Mouse (Mus musculus) kidney, embryonic 15.5 days (tissue): ENCODE data around the gene Thbs2. TPM values are rescaled to one million over a fixed set of nuclear protein-coding genes. Genes with fewer than 3 reads are reported as not detected.

ENCODE experiments used
- ATAC-seq: fragments of 200-750 bp; cut with Nextera tagmentation; replicated peaks from 2 replicates; pipeline ENCODE4 v1.8.0; 2017; ENCODE audit warnings: moderate TSS enrichment; ENCODE audit not compliant: low FRiP score
- H3K27ac ChIP-seq: fragments of 300-500 bp; sonication (generic); 2 replicates; pipeline ENCODE4 v1.5.1; 2015; ENCODE audit warnings: mild to moderate bottlenecking, inconsistent platforms
- H3K27me3 ChIP-seq: fragments of 300-500 bp; sonication (generic); 2 replicates; pipeline ENCODE4 v1.6.1; 2015; ENCODE audit warnings: inconsistent platforms
- H3K36me3 ChIP-seq: fragments of 300-500 bp; sonication (generic); 2 replicates; pipeline ENCODE4 v1.6.1; 2015; ENCODE audit warnings: inconsistent platforms
- H3K4me1 ChIP-seq: fragments of 300-500 bp; sonication (generic); 2 replicates; pipeline ENCODE4 v1.6.1; 2015; ENCODE audit warnings: inconsistent platforms
- H3K4me2 ChIP-seq: fragments of 300-500 bp; sonication (generic); 2 replicates; pipeline ENCODE4 v1.6.1; 2015; ENCODE audit warnings: moderate library complexity, mild to moderate bottlenecking, inconsistent platforms
- H3K4me3 ChIP-seq: fragments of 300-500 bp; sonication (generic); replicated peaks from 2 replicates; pipeline ENCODE4 v1.5.1; 2015; ENCODE audit warnings: mild to moderate bottlenecking, inconsistent platforms
- H3K9ac ChIP-seq: fragments of 300-500 bp; sonication (generic); 2 replicates; pipeline ENCODE4 v1.6.1; 2015; ENCODE audit warnings: mild to moderate bottlenecking, inconsistent platforms
- H3K9me3 ChIP-seq: fragments of 300-500 bp; sonication (generic); replicated peaks from 2 replicates; pipeline ENCODE4 v1.6.1; 2016; ENCODE audit warnings: inconsistent platforms
- WGBS: fragments of 180-500 bp; shearing (Covaris S2); methylation state at CpG from one replicate; pipeline ENCODE4 v1.1.7; 2015; ENCODE audit warnings: mixed read lengths; 5-methylcytosine and 5-hydroxymethylcytosine counted together
- polyA plus RNA-seq: library from polyadenylated mRNA; unstranded; fragments of >200 nt; fragmentation: Nextera tagmentation; extraction: Ambion mirVana; gene quantifications from 2 replicates; pipeline ENCODE4 v1.2.1, GENCODE M21; 2015

The Thbs2 gene
- 24.0 and 25.5 TPM in 2 replicates for polyA plus RNA-seq

DNA sequence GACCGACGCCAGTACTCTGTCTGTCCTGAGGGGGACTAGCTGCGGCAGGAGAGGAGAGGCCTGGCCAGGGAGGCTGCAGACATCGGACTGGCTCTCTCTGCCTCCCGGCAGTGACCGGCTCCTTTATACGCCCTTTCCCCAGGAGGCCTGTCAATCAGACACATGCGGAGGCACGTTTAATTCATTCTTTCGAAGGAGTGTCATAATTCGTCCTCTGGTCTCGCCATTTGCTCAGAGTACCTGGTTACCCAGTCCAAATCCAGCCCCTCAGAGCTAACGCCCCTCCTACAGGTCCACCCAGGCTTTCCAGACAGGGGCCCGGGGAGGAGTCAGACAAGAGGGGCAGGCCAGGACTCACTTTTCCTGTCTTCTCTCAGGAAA is at the start of gene Thbs2:
Thbs2 (minus strand) TSS at position 242 of the 381 bp plus-strand sequence.
- H3K9me3 ChIP-seq, result no peaks in the 10 kb centered on the region
- H3K4me2 ChIP-seq, result peak within 1 kb of the TSS; percentile 62
- WGBS, result 3% methylated on average over 14 of the region's 14 CpGs
- 0 out of 2 replicates have a peak within 1 kb of the TSS, but pooled peaks have one; percentile 24 for H3K9ac ChIP-seq
- H3K4me1 ChIP-seq, result peaks cover 11% of the 10 kb centered on the region
- no peaks in the 10 kb centered on the region for H3K27me3 ChIP-seq
- H3K4me3 ChIP-seq, result peak within 1 kb of the TSS; percentile 42
- 0 out of 2 replicates have a peak within 1 kb of the TSS, but pooled peaks have one; percentile 11 for H3K27ac ChIP-seq
- H3K36me3 ChIP-seq, result no peaks in the 10 kb centered on the region
- peak; percentile 92 for ATAC-seq

DNA sequence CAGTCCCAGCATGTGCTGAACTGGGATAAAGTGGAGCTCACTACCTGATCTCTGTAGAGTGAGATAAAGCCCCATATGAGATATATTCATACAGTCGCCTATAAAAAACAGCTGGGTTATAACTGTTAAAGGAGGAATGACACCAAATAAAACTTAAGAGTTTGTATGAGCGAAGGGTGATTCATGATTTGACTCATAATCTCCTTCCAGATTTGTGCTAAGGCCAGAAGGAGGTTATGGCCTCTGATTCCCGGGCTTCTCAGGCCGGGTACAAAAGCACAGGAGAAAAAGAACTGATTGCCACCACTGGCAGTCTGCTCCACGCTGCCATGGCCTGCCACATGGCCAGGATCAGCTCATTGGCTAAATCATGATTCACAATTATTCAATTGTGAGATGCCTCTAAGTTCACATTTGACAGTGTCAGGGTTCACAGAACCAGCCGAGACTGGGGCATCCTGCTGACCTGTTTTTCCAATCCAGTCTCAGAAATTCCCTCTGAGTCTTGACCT is 41.5 kb upstream of the Thbs2 start:
- Histone ChIP-seq H3K4me2 (no peak overlapping the region), H3K9ac (no peak overlapping the region), H3K27me3 (no peaks in the 10 kb centered on the region), H3K4me3 (no peak overlapping the region), H3K9me3 (no peaks in the 10 kb centered on the region), H3K27ac (no peak overlapping the region), H3K36me3 (no peaks in the 10 kb centered on the region), H3K4me1 (no peaks in the 10 kb centered on the region)
- 53% methylated on average over 6 of the region's 6 CpGs for WGBS
- ATAC-seq, result no peak

DNA sequence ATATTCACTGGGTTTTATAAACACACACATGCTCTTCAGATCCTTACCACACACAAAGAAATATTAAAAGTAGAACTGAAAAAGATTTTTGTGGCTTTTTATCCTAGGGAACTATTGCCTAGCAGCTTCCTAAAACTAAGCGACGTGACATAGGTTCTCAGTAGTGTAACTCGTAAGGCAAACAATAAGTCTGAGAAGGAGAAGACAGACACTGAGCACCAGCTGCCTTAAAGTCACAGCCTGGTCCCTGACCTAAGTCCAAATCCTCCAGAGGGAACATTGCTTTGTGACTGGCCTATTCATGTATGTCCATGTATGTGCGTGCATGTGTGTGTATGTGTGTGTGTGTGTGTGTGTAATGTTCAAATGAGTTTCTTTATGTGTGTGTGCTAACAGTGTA is 40.3 kb upstream of the Thbs2 start:
- Histone ChIP-seq H3K36me3 (no peaks in the 10 kb centered on the region), H3K9ac (no peak overlapping the region), H3K27ac (no peak overlapping the region), H3K4me1 (no peaks in the 10 kb centered on the region), H3K4me3 (no peak overlapping the region), H3K27me3 (no peaks in the 10 kb centered on the region), H3K4me2 (no peak overlapping the region), H3K9me3 (no peaks in the 10 kb centered on the region)
- ATAC-seq, result no peak
- WGBS, result 82% methylated on average over 4 of the region's 4 CpGs

DNA sequence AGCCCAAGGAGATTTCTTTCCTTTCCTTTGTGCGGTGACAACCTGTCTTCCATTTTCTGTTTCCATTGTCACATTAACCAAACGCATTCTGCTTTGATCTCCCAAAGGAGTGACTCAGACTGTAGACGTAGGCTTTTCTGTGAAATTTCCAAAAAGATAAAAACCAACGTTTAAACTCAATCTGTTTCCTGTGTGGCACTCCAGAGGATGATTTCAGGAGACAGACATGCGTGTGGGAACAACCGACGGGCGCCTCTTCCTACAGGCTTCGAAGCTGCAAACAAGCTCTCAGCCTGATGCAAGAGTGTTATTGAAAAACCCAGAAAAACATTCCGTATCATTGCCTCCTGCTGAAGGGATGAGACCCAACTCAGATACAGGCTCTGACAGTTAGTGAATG is 39.9 kb upstream of the Thbs2 start:
- Histone ChIP-seq H3K4me3 (no peak overlapping the region), H3K9ac (no peak overlapping the region), H3K27ac (no peak overlapping the region), H3K27me3 (no peaks in the 10 kb centered on the region), H3K4me2 (no peak overlapping the region), H3K9me3 (no peaks in the 10 kb centered on the region), H3K36me3 (no peaks in the 10 kb centered on the region), H3K4me1 (no peaks in the 10 kb centered on the region)
- ATAC-seq, result no peak
- 74% methylated on average over 10 of the region's 10 CpGs for WGBS

DNA sequence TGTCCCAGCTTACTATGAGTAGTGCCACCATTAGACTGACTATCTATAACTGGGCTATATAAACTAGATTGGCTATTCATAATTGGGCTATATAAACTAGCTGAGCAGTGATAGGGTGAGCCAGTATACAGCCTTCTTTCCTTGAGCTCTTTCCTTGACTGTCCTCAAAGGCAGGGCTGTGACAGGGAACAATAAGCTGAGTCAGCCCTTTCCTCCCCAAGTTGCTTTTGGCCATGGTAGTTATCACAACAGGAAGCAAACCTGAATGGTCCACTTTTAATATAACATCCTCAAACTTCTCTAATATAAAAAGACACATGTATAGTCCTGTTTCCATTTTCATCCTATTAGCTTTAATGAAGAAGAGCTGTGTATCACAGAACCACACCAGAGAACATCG is 39.0 kb upstream of the Thbs2 start:
- H3K4me2 ChIP-seq, result no peak overlapping the region
- no peak overlapping the region for H3K27ac ChIP-seq
- H3K9ac ChIP-seq, result no peak overlapping the region
- no peaks in the 10 kb centered on the region for H3K27me3 ChIP-seq
- no peak for ATAC-seq
- H3K4me1 ChIP-seq, result no peaks in the 10 kb centered on the region
- H3K36me3 ChIP-seq, result no peaks in the 10 kb centered on the region
- H3K9me3 ChIP-seq, result no peaks in the 10 kb centered on the region
- no peak overlapping the region for H3K4me3 ChIP-seq
- 84% methylated on average over 1 of the region's 1 CpGs for WGBS

DNA sequence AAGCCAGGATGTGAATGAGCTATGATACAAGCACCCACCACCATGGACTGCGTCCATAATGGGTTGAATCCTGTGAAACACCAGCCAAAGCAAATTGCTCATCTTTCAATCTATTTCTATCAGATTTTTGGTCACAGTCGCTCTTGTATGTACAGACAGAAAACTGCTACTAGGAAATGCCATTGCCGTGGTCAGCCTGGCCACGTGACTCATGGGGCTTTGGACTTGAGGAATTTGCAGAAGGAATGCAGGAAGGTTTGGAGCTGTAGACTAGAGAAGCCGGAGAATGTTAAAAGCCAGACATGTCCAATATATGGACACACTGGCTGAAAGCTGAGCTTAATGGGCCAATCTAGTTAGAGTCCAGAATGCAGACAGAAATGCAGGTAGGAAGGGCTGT is 36.6 kb upstream of the Thbs2 start:
- H3K27ac ChIP-seq, result no peak overlapping the region
- H3K4me1 ChIP-seq, result no peaks in the 10 kb centered on the region
- H3K4me3 ChIP-seq, result no peak overlapping the region
- H3K4me2 ChIP-seq, result no peak overlapping the region
- WGBS, result 66% methylated on average over 5 of the region's 5 CpGs
- ATAC-seq, result no peak
- no peaks in the 10 kb centered on the region for H3K36me3 ChIP-seq
- no peak overlapping the region for H3K9ac ChIP-seq
- no peaks in the 10 kb centered on the region for H3K9me3 ChIP-seq
- no peaks in the 10 kb centered on the region for H3K27me3 ChIP-seq

DNA sequence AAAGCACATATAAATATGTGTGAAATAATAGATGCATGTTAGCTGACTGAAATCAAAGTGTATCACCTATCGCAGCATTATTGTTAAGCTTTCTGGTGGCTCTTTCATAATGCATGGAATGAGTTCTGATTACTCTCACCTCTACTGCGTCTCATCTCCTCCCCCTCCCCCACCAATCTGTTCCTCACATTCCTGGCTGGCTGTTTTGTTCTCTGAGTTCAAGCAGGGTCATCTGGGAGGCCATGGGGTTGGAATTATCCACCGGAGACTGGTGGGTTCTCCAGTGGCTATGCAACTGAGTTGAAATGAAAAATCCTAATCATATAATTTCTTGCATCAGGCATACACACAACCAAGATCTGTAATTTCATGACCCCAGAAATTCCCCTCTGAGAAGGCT is 33.4 kb upstream of the Thbs2 start:
- ATAC-seq, result no peak
- H3K36me3 ChIP-seq, result no peaks in the 10 kb centered on the region
- WGBS, result 43% methylated on average over 3 of the region's 3 CpGs
- H3K9me3 ChIP-seq, result no peaks in the 10 kb centered on the region
- H3K4me2 ChIP-seq, result no peak overlapping the region
- H3K27ac ChIP-seq, result no peak overlapping the region
- no peak overlapping the region for H3K4me3 ChIP-seq
- H3K4me1 ChIP-seq, result no peaks in the 10 kb centered on the region
- no peaks in the 10 kb centered on the region for H3K27me3 ChIP-seq
- no peak overlapping the region for H3K9ac ChIP-seq

DNA sequence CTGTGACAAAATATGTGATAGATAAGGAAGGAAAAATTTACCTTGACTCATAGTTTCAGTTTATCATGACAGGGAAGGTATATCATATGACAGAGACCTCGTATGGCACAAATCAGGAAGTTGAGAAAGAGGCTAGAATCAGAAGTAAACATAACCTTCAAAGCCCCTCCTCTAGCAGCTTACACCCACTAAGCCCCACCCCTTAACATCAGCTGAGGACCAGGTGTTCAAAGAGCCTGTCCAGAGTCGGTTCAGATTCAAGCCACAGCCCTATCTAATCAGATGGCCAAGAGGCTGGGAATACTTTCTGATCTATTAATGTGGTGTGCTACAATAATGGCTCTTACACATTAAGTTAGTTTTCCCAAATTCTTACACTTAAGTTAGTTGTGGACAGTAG is 30.8 kb upstream of the Thbs2 start:
- 41% methylated on average over 2 of the region's 2 CpGs for WGBS
- Histone ChIP-seq H3K4me2 (no peak overlapping the region), H3K27ac (no peak overlapping the region), H3K27me3 (no peaks in the 10 kb centered on the region), H3K4me3 (no peak overlapping the region), H3K9me3 (no peaks in the 10 kb centered on the region), H3K36me3 (no peaks in the 10 kb centered on the region), H3K9ac (no peak overlapping the region), H3K4me1 (no peaks in the 10 kb centered on the region)
- ATAC-seq, result no peak

DNA sequence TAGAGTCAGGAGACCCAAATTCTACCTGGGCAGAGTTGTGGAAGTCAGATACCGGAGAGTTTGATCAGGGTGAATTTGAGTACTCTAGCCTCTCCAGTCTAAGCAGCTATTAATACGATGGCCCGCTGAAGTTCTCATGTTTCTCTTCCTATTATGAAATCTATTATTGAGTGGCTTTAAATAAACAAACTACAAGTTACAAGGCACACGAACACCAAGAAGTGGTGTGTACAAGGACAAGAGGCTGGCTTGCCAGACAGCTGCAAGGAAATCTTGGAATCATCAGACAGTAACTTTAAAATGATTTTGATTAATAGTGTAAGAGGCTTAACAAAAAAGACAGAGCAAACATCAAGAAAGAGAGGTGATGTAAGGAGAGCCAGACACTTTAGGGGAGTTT is 27.3 kb upstream of the Thbs2 start:
- WGBS, result 69% methylated on average over 4 of the region's 4 CpGs

DNA sequence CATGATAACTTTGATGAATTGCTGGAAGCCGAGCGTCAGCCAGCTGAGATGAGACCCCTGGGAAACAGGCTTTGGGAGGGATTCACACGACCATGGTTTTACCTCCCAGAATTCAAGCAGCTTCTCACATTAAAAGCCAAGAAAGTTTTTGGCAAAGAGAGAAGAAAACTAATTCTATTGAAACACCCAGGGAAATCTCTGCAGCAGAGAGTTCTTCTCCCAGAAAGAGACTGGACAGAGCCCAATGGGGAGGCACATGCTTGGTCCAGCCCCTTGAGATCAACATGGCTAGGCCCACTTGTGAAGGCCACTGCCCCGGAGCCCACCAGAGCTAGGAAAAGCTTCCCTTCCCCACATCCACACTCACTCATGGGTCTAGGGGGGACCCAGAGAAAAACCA is 26.9 kb upstream of the Thbs2 start:
- H3K27ac ChIP-seq, result no peak overlapping the region
- H3K4me2 ChIP-seq, result no peak overlapping the region
- no peaks in the 10 kb centered on the region for H3K9me3 ChIP-seq
- H3K4me1 ChIP-seq, result no peaks in the 10 kb centered on the region
- WGBS, result 72% methylated on average over 4 of the region's 4 CpGs
- H3K4me3 ChIP-seq, result no peak overlapping the region
- H3K9ac ChIP-seq, result no peak overlapping the region
- no peaks in the 10 kb centered on the region for H3K27me3 ChIP-seq
- no peaks in the 10 kb centered on the region for H3K36me3 ChIP-seq
- ATAC-seq, result no peak

More for the DNA sequence above, 27.3 kb upstream of the Thbs2 start:
- no peak overlapping the region for H3K27ac ChIP-seq
- H3K27me3 ChIP-seq, result no peaks in the 10 kb centered on the region
- no peak overlapping the region for H3K4me3 ChIP-seq
- no peak overlapping the region for H3K4me2 ChIP-seq
- H3K9ac ChIP-seq, result no peak overlapping the region
- no peak for ATAC-seq
- H3K36me3 ChIP-seq, result no peaks in the 10 kb centered on the region
- H3K9me3 ChIP-seq, result no peaks in the 10 kb centered on the region
- H3K4me1 ChIP-seq, result no peaks in the 10 kb centered on the region

DNA sequence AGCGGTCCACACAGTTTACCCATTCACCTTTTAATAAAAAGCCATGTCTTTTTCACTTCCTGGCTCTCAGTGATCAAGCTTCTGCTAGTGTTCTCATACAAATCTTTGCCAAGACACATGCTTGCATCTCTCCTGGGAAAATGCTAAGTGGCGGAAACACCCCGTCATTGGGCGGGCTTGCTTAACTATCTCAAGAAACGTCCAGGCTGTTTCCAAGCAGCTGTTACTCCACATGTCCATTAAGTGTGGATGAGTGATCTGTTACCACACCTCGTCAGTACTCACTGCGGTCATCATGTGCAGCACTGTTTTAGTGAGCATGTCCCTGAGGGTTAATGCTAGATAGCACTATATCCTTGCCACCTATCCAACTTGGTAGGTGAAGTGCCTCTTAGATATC is 26.2 kb upstream of the Thbs2 start:
- no peaks in the 10 kb centered on the region for H3K9me3 ChIP-seq
- no peak overlapping the region for H3K4me3 ChIP-seq
- H3K36me3 ChIP-seq, result no peaks in the 10 kb centered on the region
- no peaks in the 10 kb centered on the region for H3K27me3 ChIP-seq
- WGBS, result 82% methylated on average over 7 of the region's 7 CpGs
- H3K4me1 ChIP-seq, result no peaks in the 10 kb centered on the region
- H3K4me2 ChIP-seq, result no peak overlapping the region
- H3K9ac ChIP-seq, result no peak overlapping the region
- no peak overlapping the region for H3K27ac ChIP-seq
- no peak for ATAC-seq

DNA sequence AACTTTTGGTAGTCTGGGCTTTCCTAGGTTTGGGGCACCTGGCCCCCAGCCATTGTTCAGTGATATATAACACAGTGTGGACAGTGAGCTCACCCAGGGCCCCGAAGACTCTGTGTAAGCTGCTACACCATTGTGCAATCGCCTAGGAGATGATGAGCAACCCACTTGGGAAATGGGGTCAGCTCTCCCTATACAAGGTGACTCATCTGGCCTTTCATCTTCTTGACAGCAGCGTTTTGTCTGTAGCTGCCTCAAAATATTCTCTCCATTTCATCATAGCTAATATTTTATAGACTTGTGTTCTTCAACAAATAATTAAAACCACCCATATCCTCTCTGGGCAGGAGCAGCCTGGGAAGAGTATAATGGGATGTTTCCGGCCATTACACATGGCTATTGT is 24.8 kb upstream of the Thbs2 start:
- Histone ChIP-seq H3K27me3 (no peaks in the 10 kb centered on the region), H3K4me1 (no peaks in the 10 kb centered on the region), H3K9me3 (no peaks in the 10 kb centered on the region), H3K36me3 (no peaks in the 10 kb centered on the region), H3K4me2 (no peak overlapping the region), H3K4me3 (no peak overlapping the region), H3K9ac (no peak overlapping the region), H3K27ac (no peak overlapping the region)
- ATAC-seq, result no peak
- WGBS, result 72% methylated on average over 4 of the region's 4 CpGs

DNA sequence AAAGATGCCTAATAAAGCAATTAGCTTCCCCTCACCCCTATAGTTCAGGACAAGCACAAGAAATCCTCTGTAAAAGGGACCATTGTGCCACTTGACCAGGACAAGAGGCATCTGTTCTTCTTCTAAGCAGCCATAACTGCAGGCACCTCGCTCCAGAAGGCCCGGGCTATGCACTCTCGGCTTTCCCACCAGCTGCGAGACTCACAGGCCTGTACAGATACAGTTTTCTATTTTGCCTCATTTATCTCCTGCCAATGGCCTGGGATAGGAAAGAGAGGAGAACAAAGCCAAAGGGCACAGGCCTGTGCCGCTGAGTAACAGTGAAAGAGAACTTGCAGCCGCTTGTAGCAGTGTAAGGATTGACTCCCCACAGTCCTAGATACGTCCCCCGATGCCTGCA is 20.7 kb upstream of the Thbs2 start:
- no peak for ATAC-seq

More for the DNA sequence above, 20.7 kb upstream of the Thbs2 start:
- WGBS, result 78% methylated on average over 8 of the region's 8 CpGs
- Histone ChIP-seq H3K4me3 (no peak overlapping the region), H3K9ac (no peak overlapping the region), H3K9me3 (no peaks in the 10 kb centered on the region), H3K4me1 (no peaks in the 10 kb centered on the region), H3K27me3 (no peaks in the 10 kb centered on the region), H3K4me2 (no peak overlapping the region), H3K27ac (no peak overlapping the region), H3K36me3 (no peaks in the 10 kb centered on the region)
